Mouse (Mus musculus) intestine, embryonic 14.5 days (tissue): ENCODE measurements at regions not wholly inside any gene's neighbourhood (a gene's known extent, or its start where the extent isn't known, plus 50 kb on each side); places are given as distances from the start of the nearest gene placed in this dataset.
"Not testable (repeated sequence)": the region's sequence is repeated elsewhere in the genome, so short reads cannot be mapped to it uniquely, and the experiment has no call there.

Experiments used
- ATAC-seq: fragments of 200-750 bp; cut with Nextera tagmentation; replicated peaks from 2 replicates; pipeline ENCODE4 v1.8.0; 2017; ENCODE audit warnings: low read depth, moderate number of reproducible peaks, moderate TSS enrichment, moderate library complexity; ENCODE audit not compliant: low FRiP score, low TSS enrichment
- DNase-seq: peaks from one replicate; pipeline ENCODE4 v3.0.0-alpha.2; 2018; ENCODE audit warnings: low spot score
- H3K27ac ChIP-seq: fragments of 300-500 bp; sonication (generic); 2 replicates; pipeline ENCODE4 v1.5.1; 2014; ENCODE audit warnings: low read depth, mild to moderate bottlenecking, control low read depth
- H3K27me3 ChIP-seq: fragments of 300-500 bp; sonication (generic); replicated peaks from 2 replicates; pipeline ENCODE4 v1.6.1; 2014; ENCODE audit warnings: low read length, control low read depth; ENCODE audit not compliant: control insufficient read depth, insufficient read depth
- H3K36me3 ChIP-seq: fragments of 300-500 bp; sonication (generic); 2 replicates; pipeline ENCODE4 v1.6.1; 2014; ENCODE audit warnings: low read length, control low read depth; ENCODE audit not compliant: control insufficient read depth, insufficient read depth
- H3K4me1 ChIP-seq: fragments of 300-500 bp; sonication (generic); replicated peaks from 2 replicates; pipeline ENCODE4 v1.6.1; 2014; ENCODE audit warnings: low read length, control low read depth, mixed read lengths; ENCODE audit not compliant: control insufficient read depth, insufficient read depth
- H3K4me2 ChIP-seq: fragments of 300-500 bp; sonication (generic); 2 replicates; pipeline ENCODE4 v1.6.1; 2014; ENCODE audit warnings: low read length
- H3K4me3 ChIP-seq: fragments of 300-500 bp; sonication (generic); 2 replicates; pipeline ENCODE4 v1.5.1; 2014; ENCODE audit warnings: low read depth, low read length, control low read depth, mixed read lengths
- H3K9ac ChIP-seq: fragments of 300-500 bp; sonication (generic); 2 replicates; pipeline ENCODE4 v1.6.1; 2014; ENCODE audit warnings: mild to moderate bottlenecking, low read length
- H3K9me3 ChIP-seq: fragments of 300-500 bp; sonication (generic); 2 replicates; pipeline ENCODE4 v1.6.1; 2016; ENCODE audit warnings: low read length, control low read depth; ENCODE audit not compliant: control insufficient read depth
- WGBS: fragments of 180-500 bp; shearing (Covaris S2); extraction: QIAGEN DNeasy Blood & Tissue Kit; methylation state at CpG from one replicate; pipeline ENCODE4 v1.1.7; 2014; 5-methylcytosine and 5-hydroxymethylcytosine counted together

DNA sequence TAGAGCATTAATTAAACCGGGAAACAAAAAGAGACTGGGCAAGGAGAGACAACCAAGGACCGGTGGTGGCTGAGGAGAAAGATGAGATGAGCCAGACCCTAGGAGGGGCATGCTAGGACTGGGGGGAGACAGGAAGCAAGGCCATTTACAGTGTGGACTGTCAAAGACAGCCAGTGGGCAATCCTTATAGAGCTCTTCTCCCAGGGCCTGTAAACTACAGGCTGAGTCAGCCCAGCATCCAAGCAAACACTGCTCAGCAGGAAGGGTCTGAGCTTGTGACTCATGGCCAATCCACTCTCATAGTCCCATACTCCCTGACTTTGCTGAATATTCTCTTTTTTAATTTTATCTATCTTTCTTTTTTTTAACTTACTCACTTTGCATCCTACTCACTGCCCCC is 350.3 kb upstream of the Cdh5 start:
- ATAC-seq, result no peak
- Histone ChIP-seq H3K36me3 (no peaks in the 10 kb centered on the region), H3K27me3 (no peaks in the 10 kb centered on the region), H3K9me3 (no peaks in the 10 kb centered on the region), H3K9ac (no peak overlapping the region), H3K4me1 (0 out of 2 replicates have a peak, but pooled peaks cover 5% of the 10 kb centered on the region), H3K4me2 (no peak overlapping the region), H3K4me3 (no peak overlapping the region), H3K27ac (no peak overlapping the region)
- no peak for DNase-seq
- WGBS, result 59% methylated on average over 2 of the region's 2 CpGs

DNA sequence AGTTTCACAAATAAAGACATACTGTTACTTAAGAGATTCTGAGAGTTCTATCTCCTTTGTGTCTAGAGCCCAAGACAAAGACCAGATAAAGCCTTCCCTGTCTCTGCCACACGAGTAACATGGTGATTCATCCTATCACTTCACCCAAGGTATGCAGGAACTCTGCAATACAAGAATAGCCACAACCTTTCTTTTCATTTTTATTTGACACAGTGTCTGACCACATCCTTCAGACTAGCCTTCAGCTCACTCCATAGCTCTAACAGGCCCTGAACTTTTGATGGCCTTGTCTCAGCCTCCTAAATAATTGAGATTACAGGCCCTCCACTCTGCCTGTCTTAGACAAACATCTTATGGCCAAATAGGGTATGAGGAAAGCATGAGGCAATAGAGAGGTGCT is 337.6 kb upstream of the Cdh5 start:
- no peak overlapping the region for H3K27ac ChIP-seq
- no peak overlapping the region for H3K9ac ChIP-seq
- H3K4me3 ChIP-seq, result no peak overlapping the region
- 57% methylated on average over 1 of the region's 1 CpGs for WGBS
- no peaks in the 10 kb centered on the region for H3K27me3 ChIP-seq
- no peaks in the 10 kb centered on the region for H3K4me1 ChIP-seq
- DNase-seq (no peak), ATAC-seq (no peak)
- H3K36me3 ChIP-seq, result no peaks in the 10 kb centered on the region
- no peaks in the 10 kb centered on the region for H3K9me3 ChIP-seq
- no peak overlapping the region for H3K4me2 ChIP-seq

DNA sequence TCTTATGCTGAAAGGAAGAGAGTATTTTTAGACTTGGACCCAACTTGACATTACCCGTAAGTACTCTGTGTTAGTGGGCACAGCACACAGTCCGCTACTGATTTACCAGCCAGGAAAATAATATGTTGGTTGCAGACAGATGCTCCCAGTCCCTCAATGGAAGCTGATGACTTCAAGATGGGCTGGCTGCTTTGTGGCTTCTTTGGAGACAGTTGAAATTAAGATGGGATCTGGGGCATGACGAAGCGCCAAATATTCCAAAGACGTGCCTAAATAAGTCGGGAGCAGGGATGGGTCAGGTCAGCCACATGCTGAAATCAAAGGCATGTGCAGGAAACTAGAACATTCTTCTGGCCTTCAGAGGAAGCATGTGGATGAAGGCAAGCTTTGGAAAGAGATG is 321.8 kb upstream of the Cdh5 start:
- Histone ChIP-seq H3K27ac (no peak overlapping the region), H3K4me2 (no peak overlapping the region), H3K9ac (no peak overlapping the region), H3K9me3 (no peaks in the 10 kb centered on the region), H3K4me1 (no peaks in the 10 kb centered on the region), H3K4me3 (no peak overlapping the region), H3K36me3 (no peaks in the 10 kb centered on the region), H3K27me3 (no peaks in the 10 kb centered on the region)
- no peak for DNase-seq
- no peak for ATAC-seq
- 86% methylated on average over 6 of the region's 6 CpGs for WGBS

DNA sequence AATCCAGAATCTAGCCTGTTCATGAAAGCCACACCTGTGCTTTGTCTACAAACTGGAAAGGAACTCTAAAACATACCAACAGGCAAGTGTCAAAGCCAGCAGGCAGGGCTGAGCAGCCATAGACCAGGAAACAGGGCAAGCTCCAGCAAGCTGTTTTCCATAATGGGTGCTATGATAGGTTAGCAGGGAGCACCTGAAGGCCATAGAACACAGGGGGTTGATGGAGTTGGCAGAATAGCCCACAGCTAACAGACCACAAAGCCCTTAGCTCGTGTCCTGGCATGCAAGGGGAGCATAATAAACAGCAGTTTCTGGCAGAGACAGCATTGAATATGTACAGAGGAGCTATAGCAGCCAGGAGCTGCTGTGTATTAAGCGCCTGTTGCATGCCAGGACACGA is 313.1 kb upstream of the Cdh5 start:
- H3K36me3 ChIP-seq, result no peaks in the 10 kb centered on the region
- no peaks in the 10 kb centered on the region for H3K9me3 ChIP-seq
- no peaks in the 10 kb centered on the region for H3K27me3 ChIP-seq
- no peak overlapping the region for H3K27ac ChIP-seq
- 83% methylated on average over 3 of the region's 3 CpGs for WGBS
- no peaks in the 10 kb centered on the region for H3K4me1 ChIP-seq
- no peak overlapping the region for H3K4me2 ChIP-seq
- no peak for ATAC-seq
- H3K4me3 ChIP-seq, result no peak overlapping the region
- no peak for DNase-seq
- H3K9ac ChIP-seq, result no peak overlapping the region

DNA sequence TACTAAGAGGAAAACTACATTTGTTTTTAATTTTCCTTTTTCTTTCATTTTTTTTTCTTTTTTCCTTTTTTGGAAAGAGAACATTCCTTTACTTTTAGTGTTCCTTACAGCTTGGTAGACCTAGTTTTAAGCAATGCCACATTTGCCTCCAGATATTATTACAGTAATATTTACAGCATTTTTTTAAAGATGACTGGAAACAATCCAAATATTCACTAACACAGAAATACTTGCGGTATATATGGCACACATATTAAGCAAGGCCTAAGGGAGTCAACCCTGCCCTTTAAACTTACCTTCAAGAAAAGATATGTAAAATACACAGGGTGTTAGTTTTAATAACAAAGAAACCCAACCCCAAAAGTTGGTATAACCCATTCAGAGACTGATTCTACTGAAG is 308.1 kb upstream of the Cdh5 start:
- Histone ChIP-seq H3K4me1 (no peaks in the 10 kb centered on the region), H3K4me3 (no peak overlapping the region), H3K27me3 (no peaks in the 10 kb centered on the region), H3K27ac (no peak overlapping the region), H3K4me2 (no peak overlapping the region), H3K9me3 (no peaks in the 10 kb centered on the region), H3K9ac (no peak overlapping the region), H3K36me3 (no peaks in the 10 kb centered on the region)
- 79% methylated on average over 1 of the region's 1 CpGs for WGBS
- ATAC-seq, result no peak
- no peak for DNase-seq

DNA sequence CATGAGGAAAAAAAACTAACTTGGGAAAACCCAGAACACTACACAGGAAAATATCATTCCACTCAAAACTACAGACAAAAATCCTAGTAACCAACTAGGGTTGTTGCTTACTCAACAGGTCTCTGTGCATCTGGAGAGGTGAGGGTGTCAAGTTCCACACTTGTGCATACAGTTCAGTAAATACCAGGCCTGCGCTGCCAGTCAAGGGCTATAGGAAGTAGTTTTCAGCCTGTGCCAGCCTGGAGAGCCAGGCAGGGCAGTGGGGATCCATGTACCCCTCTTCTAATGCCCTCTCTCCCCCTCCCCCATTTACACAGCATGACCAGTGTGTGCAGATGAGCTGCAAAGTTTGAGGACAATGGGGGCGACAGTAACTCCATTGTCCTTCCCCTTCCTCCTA is 302.8 kb upstream of the Cdh5 start:
- not testable (repeated sequence) for H3K9me3 ChIP-seq, H3K36me3 ChIP-seq, H3K4me1 ChIP-seq, H3K27me3 ChIP-seq, ATAC-seq, H3K27ac ChIP-seq, H3K9ac ChIP-seq, DNase-seq, H3K4me3 ChIP-seq, H3K4me2 ChIP-seq
- WGBS, result 75% methylated on average over 2 of the region's 2 CpGs

GRCm38 (mm10) chr8:103808171-103808570 is 293.3 kb upstream of the Cdh5 start:
- ATAC-seq, result no peak

GRCm38 (mm10) chr8:103808580-103808979 is 292.8 kb upstream of the Cdh5 start:
- DNase-seq (peak; percentile 58), ATAC-seq (no peak)
- H3K36me3 ChIP-seq, result no peaks in the 10 kb centered on the region
- H3K9me3 ChIP-seq, result 0 out of 2 replicates have a peak, but pooled peaks cover 3% of the 10 kb centered on the region
- no peaks in the 10 kb centered on the region for H3K4me1 ChIP-seq
- H3K27ac ChIP-seq, result peak overlapping the region; percentile 49; the same call in 1 of the 2 replicates
- H3K27me3 ChIP-seq, result no peaks in the 10 kb centered on the region
- WGBS, result 43% methylated on average over 8 of the region's 8 CpGs
- H3K9ac ChIP-seq, result no peak overlapping the region
- no peak overlapping the region for H3K4me2 ChIP-seq
- H3K4me3 ChIP-seq, result no peak overlapping the region

More at GRCm38 (mm10) chr8:103808171-103808570, 293.3 kb upstream of the Cdh5 start:
- H3K4me3 ChIP-seq, result no peak overlapping the region
- no peak overlapping the region for H3K9ac ChIP-seq
- no peak overlapping the region for H3K4me2 ChIP-seq
- no peaks in the 10 kb centered on the region for H3K36me3 ChIP-seq
- H3K27ac ChIP-seq, result peak overlapping the region; percentile 49; the same call in 1 of the 2 replicates
- H3K27me3 ChIP-seq, result no peaks in the 10 kb centered on the region
- no peaks in the 10 kb centered on the region for H3K4me1 ChIP-seq
- DNase-seq, result no peak
- H3K9me3 ChIP-seq, result 0 out of 2 replicates have a peak, but pooled peaks cover 3% of the 10 kb centered on the region
- WGBS, result 63% methylated on average over 5 of the region's 5 CpGs

DNA sequence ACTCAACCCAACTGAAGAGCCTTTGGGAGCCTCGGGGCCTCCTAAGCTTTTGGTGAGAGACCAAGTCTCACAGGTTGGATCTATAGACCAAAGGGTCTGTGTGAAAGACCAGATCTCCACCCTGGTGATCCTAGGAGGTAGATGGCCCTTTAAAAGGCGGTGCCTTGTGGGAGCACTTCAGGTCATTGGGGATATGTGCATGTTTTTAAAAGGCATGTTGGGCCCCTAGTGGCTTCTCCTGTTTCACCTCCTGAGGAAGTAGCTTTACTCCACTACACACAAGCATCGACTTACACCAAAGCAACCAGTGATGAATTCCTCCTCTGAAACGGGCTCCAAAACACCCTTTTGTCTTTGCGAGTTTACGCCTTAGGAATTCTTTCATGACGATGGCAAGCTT is 292.3 kb upstream of the Cdh5 start:
- no peaks in the 10 kb centered on the region for H3K4me1 ChIP-seq
- H3K9me3 ChIP-seq, result 0 out of 2 replicates have a peak, but pooled peaks cover 3% of the 10 kb centered on the region
- H3K9ac ChIP-seq, result no peak overlapping the region
- peak overlapping the region; percentile 49; the same call in 1 of the 2 replicates for H3K27ac ChIP-seq
- DNase-seq, result no peak
- H3K27me3 ChIP-seq, result no peaks in the 10 kb centered on the region
- H3K36me3 ChIP-seq, result no peaks in the 10 kb centered on the region
- WGBS, result 62% methylated on average over 7 of the region's 7 CpGs
- H3K4me3 ChIP-seq, result no peak overlapping the region
- ATAC-seq, result no peak
- no peak overlapping the region for H3K4me2 ChIP-seq
